Mouse (Mus musculus) lung, adult 2 months (tissue): ENCODE results near the gene Crim1. TPM values are rescaled to one million over a fixed set of nuclear protein-coding genes. Genes with fewer than 3 reads are reported as not detected.

ENCODE experiments used
- DNase-seq: peaks from one replicate; pipeline ENCODE4 v3.0.0; 2022
- H3K4me1 ChIP-seq: fragments of 200-500 bp; 2 replicates; pipeline ENCODE4 v1.6.1; 2011; ENCODE audit warnings: low read length; ENCODE audit not compliant: control insufficient read depth, insufficient read depth
- H3K4me3 ChIP-seq: fragments of 200-500 bp; replicated peaks from 2 replicates; pipeline ENCODE3; 2011; ENCODE audit warnings: low read depth, mild to moderate bottlenecking, control low read depth, low read length; ENCODE audit errors: extremely low read depth
- CTCF ChIP-seq: fragments of 200-500 bp; IDR thresholded peaks from 2 replicates; pipeline ENCODE4 v1.5.1; 2011; ENCODE audit warnings: mild to moderate bottlenecking, low read length, control low read depth; ENCODE audit not compliant: insufficient read depth
- POLR2A ChIP-seq: fragments of 200-500 bp; IDR thresholded peaks from 2 replicates; pipeline ENCODE4 v1.6.1; 2011; ENCODE audit warnings: low read depth, mild to moderate bottlenecking, control low read depth, low read length, borderline replicate concordance; ENCODE audit errors: extremely low read depth
- WGBS: fragments of 180-500 bp; shearing (Covaris S2); methylation state at CpG from one replicate; pipeline ENCODE4 v1.1.7; 2018; 5-methylcytosine and 5-hydroxymethylcytosine counted together
- polyA plus RNA-seq: library from polyadenylated mRNA; depleted of rRNA; stranded (reverse); fragments of >200 nt; gene quantifications from 2 replicates; pipeline ENCODE4 v1.2.3, GENCODE M21; 2012

The Crim1 gene
- polyA plus RNA-seq, 1 experiment, result 119 TPM

DNA sequence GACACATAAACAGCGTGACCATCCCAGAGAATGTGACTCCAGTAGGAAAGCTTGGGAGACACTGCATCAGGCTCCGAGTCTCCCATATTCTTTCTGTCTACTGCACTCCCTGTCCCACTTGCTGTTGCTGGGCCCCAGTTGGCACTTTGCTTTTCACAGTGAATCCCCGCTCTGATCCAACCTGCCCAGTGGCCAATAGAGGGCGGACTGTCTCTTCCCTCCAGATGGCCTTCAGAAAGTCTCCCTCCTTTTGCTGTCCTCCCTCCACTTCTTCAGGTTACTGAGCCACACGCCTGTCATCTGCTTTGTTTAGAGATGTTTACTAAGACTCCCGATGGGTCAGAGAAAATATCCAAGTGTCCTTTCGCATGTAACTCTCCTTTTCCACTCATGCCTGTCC, 2.9 kb upstream of the Crim1 start:
- no peaks in the 10 kb centered on the region for H3K4me1 ChIP-seq
- 23% methylated on average over 7 of the region's 7 CpGs for WGBS
- TF ChIP-seq CTCF (peak; percentile 94), POLR2A (no peak)
- H3K4me3 ChIP-seq, result no peak overlapping the region
- DNase-seq, result peak; percentile 51

DNA sequence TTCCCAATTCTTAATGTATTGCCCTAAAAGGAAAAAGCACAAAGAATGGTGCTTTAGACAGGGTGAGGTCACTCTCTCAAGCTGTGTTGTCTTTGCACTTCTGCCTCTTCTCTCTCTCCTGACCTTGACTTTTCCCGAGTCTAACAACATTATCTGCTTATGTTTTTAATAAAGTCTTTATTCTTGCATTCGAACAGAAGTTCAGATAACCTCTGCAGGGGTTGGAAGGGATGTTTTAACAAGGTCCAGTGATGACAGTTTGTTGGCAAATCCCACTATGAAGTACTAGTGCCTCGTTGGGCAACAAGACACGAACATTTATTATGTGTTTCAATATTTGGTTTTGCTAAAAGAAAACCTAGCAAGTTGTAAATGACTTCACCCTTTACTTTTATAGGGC, 1.9 kb upstream of the Crim1 start:
- DNase-seq, result no peak
- TF ChIP-seq CTCF, result no peak
- TF ChIP-seq POLR2A, result no peak
- Histone ChIP-seq H3K4me1 (peaks cover 7% of the 10 kb centered on the region), H3K4me3 (no peak overlapping the region)
- 44% methylated on average over 4 of the region's 4 CpGs for WGBS

DNA sequence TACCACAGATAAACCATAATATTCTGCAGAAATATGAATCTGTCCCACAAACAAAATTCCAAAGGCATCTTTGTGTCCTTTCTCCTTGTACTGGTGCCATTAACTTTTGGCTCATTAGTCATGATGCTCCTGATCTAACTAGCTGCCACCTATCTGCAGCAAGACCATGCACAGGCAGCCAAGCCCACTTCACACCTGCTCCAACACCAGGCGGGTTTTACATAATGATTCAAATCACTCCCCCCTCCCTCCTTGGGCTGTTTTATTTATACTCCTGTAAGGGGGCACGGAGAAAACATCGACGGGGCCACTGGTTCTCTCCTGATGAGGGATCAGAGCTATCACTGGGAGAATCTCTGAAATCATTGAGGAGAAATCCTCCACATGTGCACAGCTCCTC, 1.2 kb upstream of the Crim1 start:
- H3K4me3 ChIP-seq, result no peak overlapping the region
- TF ChIP-seq POLR2A, result no peak
- no peak for TF ChIP-seq CTCF
- WGBS, result 39% methylated on average over 4 of the region's 4 CpGs
- peaks cover 7% of the 10 kb centered on the region for H3K4me1 ChIP-seq
- no peak for DNase-seq

DNA sequence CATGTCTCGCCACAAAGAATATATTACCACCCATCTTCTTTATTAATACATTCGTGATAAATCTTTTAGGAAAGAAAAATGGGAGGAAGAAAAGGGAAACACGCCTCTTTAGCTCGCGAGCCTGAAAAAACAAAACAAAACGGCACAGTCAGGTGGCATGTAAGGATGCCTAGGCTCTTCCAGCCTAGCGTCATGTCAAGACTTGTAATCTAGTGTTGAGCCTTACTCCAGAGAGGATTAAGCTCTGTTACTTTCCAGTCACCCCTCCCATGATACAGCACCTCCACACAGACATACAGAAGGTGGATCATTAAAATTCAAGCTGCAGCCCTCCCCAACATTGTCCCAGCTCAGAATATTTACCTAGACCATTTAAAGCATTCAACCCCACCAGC, 820 bp upstream of the Crim1 start:
- 21% methylated on average over 7 of the region's 7 CpGs for WGBS
- DNase-seq, result no peak
- TF ChIP-seq POLR2A, result no peak
- TF ChIP-seq CTCF, result no peak
- no peak overlapping the region for H3K4me3 ChIP-seq
- H3K4me1 ChIP-seq, result peaks cover 9% of the 10 kb centered on the region

DNA sequence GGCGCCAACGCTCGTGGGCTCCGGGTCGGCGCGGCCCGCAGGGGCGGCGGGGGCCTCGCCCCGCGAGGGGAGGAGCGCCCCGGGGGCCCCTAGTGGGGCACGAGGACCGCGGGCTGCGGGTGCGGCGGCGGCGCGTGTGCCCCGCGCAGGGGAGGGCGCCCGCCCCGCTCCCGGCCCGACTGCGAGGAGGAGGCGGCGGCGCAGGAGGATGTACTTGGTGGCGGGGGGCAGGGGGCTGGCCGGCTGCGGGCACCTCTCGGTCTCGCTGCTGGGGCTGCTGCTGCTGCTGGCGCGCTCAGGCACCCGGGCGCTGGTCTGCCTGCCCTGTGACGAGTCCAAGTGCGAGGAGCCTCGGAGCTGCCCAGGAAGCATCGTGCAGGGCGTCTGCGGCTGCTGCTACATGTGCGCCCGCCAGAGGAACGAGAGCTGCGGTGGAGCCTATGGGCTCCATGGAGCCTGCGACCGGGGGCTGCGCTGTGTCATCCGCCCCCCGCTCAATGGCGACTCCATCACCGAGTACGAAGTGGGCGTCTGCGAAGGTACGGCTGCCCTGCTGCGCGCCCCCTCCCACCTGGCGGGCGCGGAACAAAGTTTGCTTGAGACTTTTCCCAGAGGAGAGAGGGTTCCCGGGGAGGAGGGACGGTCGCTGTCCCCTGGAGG, 643 bp downstream of the Crim1 start:
- TF ChIP-seq CTCF (no peak), POLR2A (no peak)
- H3K4me3 ChIP-seq, result peak overlapping the region; percentile 89
- WGBS, result under 1% methylated on average over 35 of the region's 73 CpGs
- peak; percentile 56 for DNase-seq
- peaks cover 17% of the 10 kb centered on the region for H3K4me1 ChIP-seq

GRCm38 (mm10) chr17:78201221-78202058, 1.4 kb downstream of the Crim1 start:
- Histone ChIP-seq H3K4me3 (peak overlapping the region; percentile 89), H3K4me1 (peaks cover 17% of the 10 kb centered on the region)
- DNase-seq, result no peak
- TF ChIP-seq POLR2A, result no peak
- TF ChIP-seq CTCF, result no peak
- 1% methylated on average over 39 of the region's 39 CpGs for WGBS

DNA sequence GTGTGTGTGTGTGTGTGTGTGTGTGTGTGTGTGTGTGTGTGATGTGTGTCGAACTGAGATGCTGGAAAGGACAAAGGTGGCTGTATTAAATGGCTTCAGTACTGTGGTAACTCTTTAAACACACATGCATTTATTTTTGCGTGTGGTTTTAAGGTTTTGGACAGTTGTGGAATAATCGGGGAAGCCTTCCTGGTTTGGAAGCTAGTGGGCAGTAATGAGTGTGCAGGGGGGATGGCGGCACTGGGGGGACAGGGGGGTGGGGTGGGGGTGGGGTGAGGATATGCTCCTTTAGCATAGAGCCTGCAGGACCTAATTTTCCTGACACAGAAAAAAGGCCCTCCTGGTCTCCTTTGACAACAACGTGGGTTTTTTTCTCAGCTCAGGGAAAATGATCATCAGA, 2.2 kb downstream of the Crim1 start:
- peak overlapping the region; percentile 89 for H3K4me3 ChIP-seq
- TF ChIP-seq POLR2A (no peak), CTCF (no peak)
- peaks cover 24% of the 10 kb centered on the region for H3K4me1 ChIP-seq
- 13% methylated on average over 5 of the region's 5 CpGs for WGBS
- DNase-seq, result no peak

GRCm38 (mm10) chr17:78202756-78203155, 2.7 kb downstream of the Crim1 start:
- DNase-seq, result peak; percentile 11
- peaks cover 26% of the 10 kb centered on the region for H3K4me1 ChIP-seq
- no peak for TF ChIP-seq CTCF
- peak overlapping the region; percentile 49 for H3K4me3 ChIP-seq
- WGBS, result 46% methylated on average over 3 of the region's 3 CpGs

DNA sequence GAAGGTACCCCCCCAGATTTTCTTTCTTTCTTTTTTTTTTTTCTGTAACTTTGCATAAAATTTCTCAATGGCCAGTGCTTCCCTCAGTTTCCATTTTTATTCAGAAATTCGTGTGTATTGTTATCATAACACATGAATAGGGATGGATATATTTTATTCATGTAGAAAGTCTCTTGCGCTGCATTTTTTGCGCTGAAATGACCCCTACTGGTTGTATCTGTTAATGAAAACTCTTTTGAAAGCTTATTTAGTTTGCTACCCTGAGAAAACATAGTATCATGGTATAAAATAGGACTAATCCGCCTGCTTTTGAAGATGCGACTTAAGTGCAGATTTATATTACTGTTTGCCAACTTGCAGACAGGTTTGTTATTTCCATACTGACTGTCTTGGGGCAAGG, 3.4 kb downstream of the Crim1 start:
- WGBS, result 58% methylated on average over 5 of the region's 5 CpGs
- peaks cover 28% of the 10 kb centered on the region for H3K4me1 ChIP-seq
- TF ChIP-seq CTCF (no peak), POLR2A (no peak)
- H3K4me3 ChIP-seq, result no peak overlapping the region
- DNase-seq, result no peak

GRCm38 (mm10) chr17:78206421-78206820, 6.4 kb downstream of the Crim1 start:
- WGBS, result 34% methylated on average over 2 of the region's 2 CpGs
- Histone ChIP-seq H3K4me1 (peaks cover 28% of the 10 kb centered on the region), H3K4me3 (no peak overlapping the region)
- TF ChIP-seq CTCF (no peak), POLR2A (no peak)
- DNase-seq, result peak; percentile 25
